Mouse (Mus musculus): ENCODE measurements around the gene Sec24d.
"Not testable (repeated sequence)": the region's sequence is repeated elsewhere in the genome, so short reads cannot be mapped to it uniquely, and the experiment has no call there.

Sec24d gene

DNA sequence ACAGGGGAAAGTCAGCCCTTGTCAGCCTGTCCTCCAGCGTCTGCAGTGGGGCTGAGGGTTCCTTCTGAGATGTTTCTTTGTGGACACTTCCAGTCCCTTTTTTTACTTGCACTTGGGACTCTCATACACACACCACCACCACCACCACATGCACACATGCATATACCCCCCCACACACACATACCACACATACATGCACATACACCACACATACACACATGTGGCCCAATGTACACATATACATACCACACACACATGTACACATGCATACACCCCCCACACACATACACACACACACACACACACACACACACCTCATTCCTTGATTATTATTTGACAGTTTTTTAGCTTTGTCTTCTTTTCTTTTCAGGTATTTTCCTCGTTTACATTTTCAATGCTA, 73.8 kb downstream of the Sec24d start:
- DNase-seq, result no peak

DNA sequence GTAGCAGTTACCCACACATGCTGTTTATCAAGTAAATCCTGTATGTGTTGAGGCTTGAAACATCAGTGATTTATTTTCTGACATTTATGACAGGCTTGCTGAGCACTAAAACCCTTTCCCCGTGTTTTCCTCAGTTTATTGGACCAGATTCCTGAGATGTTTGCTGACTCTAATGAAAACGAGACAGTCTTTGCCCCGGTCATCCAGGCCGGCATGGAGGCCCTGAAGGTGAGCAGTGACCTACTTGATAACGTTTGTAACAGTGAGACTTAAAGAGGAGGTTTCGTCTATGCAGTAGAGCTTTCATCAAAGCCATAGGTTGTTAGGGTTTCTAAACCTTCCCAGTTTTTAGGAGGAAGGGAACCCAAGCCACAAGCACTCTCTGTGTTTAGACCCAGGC, 76.4 kb downstream of the Sec24d start:
- no peak for DNase-seq

DNA sequence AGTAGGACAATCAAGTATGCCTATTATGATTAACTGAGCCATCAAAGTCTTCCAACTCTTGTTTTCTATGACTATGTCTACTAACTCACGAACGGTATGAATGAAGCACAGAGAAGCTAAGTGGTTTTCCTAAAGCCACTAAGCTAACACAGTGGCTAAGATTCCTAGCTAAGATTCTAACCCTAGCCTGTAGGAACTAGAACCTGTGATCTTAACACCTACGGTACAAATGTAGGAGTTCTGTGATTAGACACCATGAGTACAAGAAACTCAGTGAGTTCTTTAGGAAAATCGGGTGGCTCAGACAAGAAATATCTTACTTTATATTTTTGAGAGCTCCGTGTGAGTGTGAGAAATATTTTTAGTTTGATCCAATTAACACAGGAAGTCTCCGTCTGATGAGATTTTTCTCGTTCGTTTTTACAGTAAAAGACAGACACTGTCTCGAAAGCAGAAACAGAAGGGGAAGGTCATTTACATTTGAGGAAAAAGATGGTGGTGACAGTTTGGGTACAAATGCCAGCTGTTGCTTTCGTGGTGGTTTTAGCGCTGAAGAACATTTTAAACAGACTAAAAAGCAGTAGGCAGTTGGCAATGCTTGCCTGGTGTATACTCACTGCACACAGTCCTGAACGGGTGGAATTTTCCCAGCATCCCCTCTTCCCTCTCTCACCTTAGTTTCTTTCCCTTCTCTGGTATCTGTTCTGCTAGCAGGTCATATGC, 81.0 kb downstream of the Sec24d start:
- DNase-seq, result no peak

DNA sequence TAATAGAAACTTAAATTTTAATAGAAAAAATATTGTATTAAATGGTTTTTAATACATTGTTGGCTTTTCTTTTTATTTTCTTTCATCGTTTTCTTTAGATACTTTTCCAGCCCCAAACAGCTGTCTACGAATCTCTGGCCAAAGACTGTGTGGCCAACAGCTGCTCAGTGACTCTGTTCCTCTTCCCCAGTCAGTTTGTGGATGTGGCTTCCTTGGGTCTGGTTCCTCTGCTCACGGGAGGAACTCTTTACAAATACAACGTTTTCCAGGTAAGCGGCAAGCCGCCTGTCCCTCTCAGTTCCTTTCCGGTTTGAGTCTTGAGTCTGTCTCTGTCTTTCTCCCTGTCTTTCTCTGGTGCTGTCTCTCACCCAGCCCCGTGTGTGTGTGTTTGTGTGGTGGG, 83.3 kb downstream of the Sec24d start:
- no peak for DNase-seq

DNA sequence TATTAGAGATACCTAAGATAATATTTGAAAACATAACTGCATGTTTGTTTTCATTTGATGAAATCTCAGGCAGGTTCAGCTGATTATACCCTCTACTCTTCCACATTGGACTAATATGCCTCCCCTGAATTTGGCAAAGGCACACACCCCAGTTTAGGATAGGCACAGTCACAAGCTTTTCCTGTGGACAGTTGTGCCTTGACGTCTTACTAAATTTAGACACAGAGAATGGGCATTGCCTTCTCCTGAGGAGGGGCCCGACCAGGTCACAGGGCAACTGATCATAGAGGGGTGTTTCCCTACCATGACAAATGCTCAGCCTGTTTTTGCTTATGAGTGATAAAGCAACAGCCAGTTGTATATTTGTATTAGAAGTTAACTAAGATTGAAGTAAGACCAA, 84.3 kb downstream of the Sec24d start:
- no peak for DNase-seq

DNA sequence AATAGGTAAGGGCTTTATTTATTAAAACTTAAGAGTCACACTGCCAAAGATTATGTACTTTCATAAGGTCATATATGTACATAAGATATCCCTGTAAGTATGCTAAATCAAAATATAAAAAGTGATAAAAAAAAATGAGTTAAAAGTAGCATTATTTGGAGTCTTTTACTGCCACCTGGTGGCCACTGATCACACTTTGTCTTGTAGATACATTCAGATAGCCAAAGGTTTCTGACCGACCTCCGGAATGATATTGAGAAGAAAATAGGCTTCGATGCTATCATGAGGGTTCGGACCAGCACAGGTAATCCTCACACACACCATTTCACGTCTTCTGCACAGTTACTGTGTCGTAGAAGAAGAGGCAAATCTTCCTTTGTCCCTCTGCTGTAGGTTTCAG, 85.9 kb downstream of the Sec24d start:
- peak; percentile 42 for DNase-seq

DNA sequence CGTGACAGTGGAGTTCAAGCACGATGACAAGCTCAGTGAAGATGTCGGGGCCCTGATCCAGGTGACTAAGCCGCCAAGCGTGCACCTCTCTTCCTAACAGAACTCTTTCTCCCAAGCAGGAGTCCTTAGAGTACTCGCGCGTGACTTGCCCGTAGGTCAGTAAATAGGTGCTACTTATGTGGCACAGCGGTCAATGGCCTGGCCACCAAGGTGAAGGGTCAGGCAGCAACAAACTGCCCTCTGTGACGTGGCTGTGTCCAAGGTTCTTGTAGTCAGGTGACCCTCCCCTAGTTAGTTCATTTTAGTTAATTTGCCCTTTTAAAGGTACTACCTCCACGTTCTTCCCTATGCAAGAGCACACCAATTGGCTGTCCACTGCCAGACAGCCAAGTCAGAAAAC, 86.4 kb downstream of the Sec24d start:
- no peak for DNase-seq

DNA sequence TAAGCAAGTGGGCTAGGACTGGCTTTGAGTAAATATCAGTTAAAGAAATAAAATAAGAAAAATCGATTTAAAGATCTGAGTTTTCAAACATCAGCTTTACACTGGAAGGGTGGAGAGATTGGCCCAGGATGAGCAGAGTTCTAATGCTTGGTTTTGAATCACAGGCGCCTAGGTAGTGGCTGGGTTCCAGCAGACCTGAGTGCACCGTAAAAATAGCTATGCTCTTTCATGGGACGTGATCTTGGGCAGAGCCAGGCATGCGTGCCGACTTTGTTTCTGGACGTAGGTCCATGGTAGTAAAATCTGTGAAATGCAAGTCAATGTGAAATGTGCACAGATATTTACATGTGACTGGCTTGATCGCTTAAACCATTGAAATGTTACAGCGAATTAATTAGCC, 87.1 kb downstream of the Sec24d start:
- DNase-seq, result no peak

DNA sequence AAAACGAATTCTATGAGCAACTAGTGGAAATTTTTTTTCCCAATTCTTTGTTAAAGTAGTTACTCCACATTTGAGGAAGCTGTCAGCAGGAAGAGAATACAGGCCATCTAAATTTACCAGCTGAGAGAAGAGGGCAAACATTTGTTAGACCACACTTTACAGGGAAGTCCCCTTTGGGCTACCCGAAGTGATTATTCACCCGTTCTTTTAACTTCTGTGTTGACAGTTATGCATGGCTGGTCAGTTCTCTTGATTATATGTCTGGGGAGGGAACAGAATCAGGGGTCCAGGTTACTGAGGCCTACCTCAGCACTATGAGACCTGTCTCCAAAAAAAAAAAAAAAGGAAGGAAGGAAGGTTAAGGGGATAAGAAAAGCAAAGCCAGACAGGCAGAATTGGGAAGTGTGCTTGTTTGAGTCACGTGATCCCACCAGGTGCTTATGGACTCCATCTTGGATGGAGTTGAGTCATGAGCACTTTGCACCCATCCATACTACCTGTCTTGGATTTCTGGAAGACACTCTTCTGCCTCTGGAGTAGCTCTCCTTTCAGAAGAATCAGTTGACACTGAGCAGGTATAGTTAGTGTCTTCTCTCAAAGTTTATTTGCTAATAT, 89.2 kb downstream of the Sec24d start:
- DNase-seq, result no peak

DNA sequence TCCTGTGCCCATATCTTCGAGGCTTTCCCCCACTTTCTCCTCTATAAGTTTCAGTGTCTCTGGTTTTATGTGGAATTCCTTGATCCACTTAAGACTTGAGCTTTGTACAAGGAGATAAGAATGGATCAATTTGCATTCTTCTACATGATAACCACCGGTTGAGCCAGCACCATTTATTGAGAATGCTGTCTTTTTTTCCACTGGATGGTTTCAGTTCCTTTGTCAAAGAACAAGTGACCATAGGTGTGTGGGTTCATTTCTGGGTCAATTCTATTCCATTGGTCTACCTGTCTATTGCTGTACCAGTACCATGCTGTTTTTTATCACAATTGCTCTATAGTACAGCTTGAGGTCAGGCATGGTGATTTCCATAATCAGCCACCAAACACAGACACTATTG, 99.6 kb downstream of the Sec24d start:
- DNase-seq, result not testable (repeated sequence)

DNA sequence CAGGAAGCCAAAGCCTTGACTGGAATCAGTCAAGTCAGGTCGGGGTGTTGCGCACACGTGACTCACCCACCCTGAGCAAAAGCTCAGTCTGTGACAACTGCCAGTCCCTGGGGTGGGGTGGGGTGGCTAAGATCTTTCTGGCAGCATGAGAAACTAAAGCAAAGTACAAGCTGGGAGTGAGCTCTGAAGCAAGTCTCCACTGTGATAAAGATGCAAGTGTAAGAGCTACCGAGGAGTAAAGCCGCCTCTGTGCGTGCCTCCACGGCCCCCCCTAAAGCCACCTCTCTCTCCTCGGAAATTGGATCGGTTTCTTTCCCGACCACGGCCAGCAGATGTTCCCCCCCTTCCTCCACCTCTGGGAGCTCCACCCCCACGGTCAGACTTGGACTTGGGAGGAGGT, 101.9 kb downstream of the Sec24d start:
- DNase-seq, result no peak

DNA sequence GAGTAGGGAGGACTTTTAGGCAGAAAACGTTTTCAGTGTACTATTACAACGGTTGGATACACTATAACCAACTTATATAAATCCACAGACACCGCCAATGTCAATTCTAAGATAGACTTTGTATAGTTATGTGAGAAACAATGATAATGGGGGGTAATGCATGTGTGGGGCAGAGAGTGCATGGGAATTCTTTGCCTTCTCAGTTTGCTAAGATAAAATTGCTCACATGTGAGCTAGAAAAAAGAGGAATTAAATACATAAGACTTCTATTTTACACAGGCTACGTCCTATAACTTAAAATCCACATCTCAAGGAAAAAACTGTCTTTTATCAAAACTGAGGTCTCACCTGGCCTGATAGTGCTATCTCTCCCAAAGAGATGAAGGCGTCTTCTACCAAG, 103.7 kb downstream of the Sec24d start:
- no peak for DNase-seq

DNA sequence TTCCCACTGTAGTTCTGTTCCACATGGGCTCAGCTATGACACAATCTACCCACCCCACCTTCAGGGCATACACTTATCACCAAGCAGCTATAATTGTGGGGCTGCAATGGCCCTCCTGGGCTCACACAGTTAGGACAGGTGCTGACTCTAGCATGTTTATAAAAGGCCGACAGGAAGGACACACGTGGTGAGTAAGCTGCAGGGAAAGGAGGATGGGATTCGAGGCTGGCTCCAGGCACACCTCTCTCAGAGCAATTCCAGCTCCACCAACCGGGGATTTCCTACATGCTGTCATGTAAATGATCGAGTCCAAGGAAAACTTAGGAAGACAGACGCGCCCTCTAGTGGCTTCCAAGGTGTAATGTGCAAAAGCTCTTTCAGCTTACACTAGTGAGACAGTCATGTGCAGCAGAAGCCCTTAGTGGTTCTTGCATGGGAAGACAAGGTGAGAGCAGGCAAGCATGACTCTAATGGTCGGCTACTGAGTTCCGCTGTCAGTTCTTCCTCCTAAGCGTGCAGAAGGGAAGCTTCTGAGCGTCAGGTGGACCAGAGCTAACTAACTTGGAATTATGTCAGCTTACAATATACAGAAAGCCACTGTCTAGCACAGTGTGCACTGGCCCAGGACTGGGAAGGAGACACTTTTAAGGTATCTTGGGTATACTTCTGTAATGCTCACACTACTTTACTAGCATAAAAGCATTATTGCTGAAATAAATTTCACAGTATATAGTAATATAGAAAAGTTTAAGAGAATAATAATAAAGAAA, 104.7 kb downstream of the Sec24d start:
- DNase-seq, result peak; percentile 45

DNA sequence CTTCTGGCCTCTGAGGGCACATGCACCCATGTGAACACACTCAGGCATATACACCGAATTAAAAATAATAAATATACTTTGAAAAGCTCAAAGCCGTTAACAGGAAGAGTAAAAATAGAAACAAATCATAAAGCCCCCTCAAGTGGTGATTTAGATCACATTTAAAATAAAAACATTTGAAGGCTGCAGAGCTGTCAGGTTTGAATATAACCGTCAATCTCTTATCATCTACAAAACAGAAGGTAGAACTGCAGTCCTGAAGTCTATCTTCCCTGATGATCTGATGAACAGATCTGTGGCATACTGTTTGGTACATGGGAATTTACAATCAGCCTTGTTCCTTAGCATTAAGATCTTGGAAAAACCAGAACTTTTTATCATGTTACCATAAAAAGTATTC, 109.3 kb downstream of the Sec24d start:
- no peak for DNase-seq

DNA sequence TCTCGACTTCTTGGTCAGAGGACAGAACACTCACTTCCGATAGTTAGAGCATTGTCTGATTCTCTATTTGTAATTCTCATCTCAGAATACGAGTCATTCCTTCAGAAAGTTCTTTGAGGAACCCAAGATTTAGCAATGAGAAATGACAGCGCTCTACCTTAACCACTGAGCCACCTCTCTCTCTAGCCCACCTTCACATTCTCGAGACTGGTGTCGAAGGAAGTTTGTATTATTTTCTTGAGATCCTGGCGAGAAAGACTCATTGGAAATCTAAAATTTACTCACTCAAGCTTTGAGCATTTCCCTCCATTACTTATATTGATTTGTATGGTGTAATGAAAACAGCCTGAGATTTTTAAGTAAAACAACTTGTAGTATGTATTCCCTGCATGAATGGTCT, 117.2 kb downstream of the Sec24d start:
- DNase-seq, result no peak

DNA sequence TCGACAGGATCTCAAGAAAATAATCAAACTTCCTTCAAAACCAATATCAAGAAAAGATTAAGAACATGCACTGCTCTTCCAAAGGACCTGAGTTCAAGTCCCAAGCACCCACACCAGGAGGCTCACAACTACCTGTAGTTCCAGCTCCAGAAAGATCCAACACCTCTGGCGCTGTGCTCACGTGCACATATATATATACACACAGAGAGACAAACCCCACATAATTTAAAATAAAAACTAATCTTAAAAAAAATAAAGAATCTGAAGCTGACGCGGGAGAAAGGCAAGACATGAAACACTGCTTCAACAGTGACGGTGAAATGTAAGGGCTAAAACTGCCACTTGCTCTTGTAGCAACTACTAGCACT, 117.8 kb downstream of the Sec24d start:
- no peak for DNase-seq

DNA sequence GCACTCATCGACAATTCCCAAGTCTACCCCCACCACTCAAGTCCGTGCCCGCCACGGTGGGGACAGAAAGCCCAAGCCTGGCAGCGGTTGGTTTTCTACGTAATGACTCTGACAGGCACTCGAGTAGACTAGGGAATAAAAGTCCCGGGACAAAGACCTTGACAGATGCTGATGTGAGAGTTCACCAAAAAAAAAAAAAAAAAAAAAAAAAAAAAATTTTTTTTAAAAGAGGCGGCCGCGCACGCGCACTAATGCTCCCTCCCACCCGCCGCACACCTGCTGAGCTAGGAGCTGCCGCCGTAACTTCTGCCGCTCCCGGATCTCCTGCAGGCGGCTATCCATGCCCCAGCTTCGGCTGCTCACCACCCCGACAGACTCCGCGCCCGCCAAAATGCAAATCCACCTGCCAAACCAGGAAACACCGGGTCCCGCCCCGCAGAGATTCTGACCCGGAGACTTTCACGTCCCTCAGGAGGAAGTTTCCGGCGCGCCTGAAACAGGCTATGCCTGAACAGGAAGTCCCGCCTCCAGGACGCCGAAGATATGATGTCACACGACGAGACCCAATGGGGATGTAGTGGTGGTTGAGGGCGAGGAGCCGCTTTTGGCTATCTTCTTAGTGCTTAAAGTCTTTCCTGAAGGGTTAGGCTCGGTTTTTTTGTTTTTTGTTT, 118.4 kb downstream of the Sec24d start, which contains the start of gene Mettl14:
TSS of gene Mettl14 (minus strand) at position 623 of the 671 bp plus-strand sequence.
- DNase-seq, result peak; percentile 97

DNA sequence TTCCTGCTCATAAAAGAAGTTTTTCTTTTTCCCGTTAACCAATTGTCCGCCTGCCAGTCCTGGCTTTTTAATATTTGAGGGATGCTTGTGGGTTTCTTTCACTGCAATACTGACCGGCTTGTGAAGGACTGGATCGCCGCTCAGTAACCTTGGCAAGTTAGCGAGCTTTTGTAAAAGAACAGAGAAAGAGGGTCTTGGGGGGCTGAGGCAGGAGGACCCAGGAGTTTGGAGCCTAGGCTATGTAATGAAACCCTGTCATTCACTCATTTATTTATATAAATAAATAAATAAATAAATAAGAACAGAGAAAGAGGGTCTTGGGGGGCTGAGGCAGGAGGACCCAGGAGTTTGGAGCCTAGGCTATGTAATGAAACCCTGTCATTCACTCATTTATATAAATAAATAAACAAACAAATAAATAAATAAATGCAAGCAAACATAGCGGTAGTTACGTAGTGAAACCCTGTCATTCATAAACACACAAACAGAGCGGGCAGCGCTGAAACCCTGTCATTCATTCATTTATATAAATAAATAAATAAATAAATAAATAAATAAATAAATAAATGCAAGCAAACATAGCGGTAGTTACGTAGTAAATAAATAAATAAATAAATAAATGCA, 119.0 kb downstream of the Sec24d start:
- DNase-seq, result not testable (repeated sequence)

DNA sequence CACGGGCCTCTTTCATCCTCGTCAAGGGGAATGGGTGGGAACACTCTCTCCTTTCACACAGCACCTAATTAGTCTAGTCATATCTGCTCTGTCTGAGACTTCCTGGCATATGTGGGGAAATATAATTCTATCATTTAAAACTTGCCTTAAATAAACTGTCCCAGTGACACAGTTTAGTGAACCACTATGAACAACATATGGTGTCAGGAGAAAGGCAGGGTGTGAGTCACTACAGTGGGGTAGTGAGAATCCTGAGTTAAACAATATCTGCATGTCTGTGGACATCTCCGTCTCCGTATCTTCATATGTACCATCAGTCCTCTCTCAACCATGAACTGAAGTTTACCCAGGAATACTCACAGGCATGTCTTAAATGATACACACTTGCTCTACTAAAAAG, 123.9 kb downstream of the Sec24d start:
- no peak for DNase-seq

DNA sequence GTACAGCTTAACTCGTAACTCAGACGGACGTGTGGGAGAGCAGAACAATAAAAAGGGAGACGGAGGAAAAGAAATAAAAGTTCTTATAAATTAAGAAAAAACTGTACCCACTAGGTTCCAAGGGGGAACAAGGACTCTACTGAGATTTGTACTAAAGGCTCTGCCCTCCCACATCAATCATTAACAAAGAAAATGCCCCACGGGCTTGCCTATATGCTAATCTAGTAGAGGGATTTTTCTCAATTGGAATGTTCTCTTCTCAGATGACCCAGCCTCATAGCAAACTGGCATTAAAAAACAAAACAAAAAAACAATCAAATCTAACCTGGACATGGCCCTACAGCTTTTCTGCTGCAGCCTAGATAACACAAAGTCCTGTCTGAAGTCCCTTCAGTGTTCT, 128.4 kb downstream of the Sec24d start:
- DNase-seq, result no peak

DNA sequence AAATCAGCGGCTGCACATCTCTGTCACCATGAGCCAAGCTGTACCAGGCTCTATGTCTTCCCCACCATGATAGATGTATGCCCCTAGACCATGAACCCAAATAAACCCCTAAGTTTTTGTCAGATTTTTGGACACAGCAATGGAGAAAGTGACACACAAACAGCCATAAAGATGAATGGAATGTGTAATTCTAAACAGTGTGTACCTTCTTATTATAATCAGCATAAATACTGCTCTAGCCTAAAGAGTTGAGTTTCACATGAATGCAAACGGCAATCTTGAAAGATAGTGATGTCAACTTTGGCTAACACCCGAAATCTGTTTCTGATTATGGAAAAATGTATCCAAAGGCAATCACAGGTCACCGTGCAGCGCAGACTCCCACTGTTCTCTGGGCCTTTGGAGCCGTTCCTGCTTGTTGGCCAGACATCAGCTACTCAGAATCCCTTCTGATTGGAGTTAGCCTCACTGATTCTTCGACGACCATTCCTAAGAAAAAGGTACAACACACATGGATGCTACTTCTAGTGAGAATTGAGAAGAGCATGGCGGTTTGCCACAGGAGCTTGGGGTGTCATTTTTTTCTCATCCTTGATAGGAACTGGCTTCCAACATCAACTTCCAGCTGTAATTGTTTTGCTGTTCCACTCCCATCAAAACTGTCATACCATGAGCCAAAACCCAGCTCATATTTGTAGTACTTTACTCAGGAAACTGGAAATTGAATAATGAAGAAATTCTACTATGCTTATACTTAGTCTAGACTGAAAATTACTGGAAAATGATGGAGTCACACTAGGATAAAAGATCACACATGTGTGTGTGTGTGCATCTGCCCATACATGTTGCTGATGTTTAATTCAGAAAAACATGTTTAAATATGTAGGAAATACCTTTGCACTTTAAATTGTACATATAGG, 130.6 kb downstream of the Sec24d start:
- no peak for DNase-seq

DNA sequence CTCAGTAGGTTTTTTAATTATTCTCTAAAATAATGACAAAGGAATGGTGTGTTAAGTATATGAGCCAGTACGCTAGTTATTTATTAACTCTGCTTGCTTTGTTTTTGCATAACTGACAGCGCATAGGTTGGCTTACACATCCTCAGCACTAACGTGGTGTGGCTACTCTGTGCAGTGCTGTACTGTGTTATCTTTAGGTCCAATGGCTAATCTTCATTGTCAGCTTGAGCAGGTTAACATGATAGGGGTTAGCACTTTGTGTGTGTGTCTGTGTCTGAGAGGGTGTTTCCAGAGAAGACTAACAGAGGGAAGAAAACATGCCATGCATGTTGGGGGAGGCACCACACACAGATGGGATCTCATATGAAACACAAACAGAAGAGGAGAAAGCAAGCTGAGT, 137.7 kb downstream of the Sec24d start:
- no peak for DNase-seq
